Comparison of ENCODE assay signal across 21 mouse cellular contexts in the genomic region with DNA sequence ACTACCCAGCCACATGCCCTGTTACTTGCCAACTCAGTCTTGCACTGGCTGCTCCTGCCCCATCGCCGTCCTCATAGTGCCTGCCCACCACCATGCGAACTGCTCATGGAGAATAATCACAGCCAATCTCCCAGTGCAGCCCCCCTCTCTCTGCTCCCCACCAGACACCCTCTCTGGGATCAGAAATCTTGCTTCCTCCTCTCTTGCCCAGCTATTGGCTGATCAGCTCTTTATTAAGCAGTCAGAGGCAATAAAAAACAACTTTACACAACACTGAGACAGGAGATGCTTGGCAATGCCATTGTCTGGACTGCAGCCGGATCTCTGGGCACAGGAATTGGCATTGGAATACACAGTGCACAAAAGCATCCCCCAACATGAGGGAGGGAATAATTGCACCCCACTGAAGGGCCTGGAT. TPM values are rescaled to one million over a fixed set of nuclear protein-coding genes. Genes with fewer than 3 reads are reported as not detected.
DNase-seq lines count a peak whose midpoint lies in the region; ATAC-seq and TF ChIP-seq lines count a peak whose summit lies in the region.
"Had no signal": no experiment of that assay in that cellular context is flagged by ENCODE, and none has a peak within 500 bp of the region (broad histone marks: within the 10 kb centered on the region; RNA-seq: fewer than 3 reads in every experiment).

No protein-coding gene starts in this region.

- H3K9me3 ChIP-seq in forebrain, embryonic 14.5 days (replicated peaks; ENCODE audit: control insufficient read depth, low read length): no peaks in the 10 kb centered on the region
- H3K9me3 ChIP-seq in forebrain, embryonic 12.5 days: no peaks in the 10 kb centered on the region
- H3K9me3 ChIP-seq in forebrain, embryonic 16.5 days (ENCODE audit: control insufficient read depth, low read length): no peaks in the 10 kb centered on the region
- H3K9me3 ChIP-seq: embryonic facial prominence, embryonic 13.5 days; heart, embryonic 12.5 days; limb, embryonic 13.5 days; liver, embryonic 13.5 days; stomach, embryonic 15.5 days had no signal

- no peak overlapping the region for H3K4me2 ChIP-seq in forebrain, embryonic 14.5 days (ENCODE audit: low read length)
- H3K4me2 ChIP-seq in forebrain, embryonic 12.5 days: no peak overlapping the region
- H3K4me2 ChIP-seq in forebrain, embryonic 16.5 days (ENCODE audit: low read length): no peak overlapping the region
- H3K4me2 ChIP-seq: embryonic facial prominence, embryonic 13.5 days; heart, embryonic 12.5 days; limb, embryonic 13.5 days; liver, embryonic 13.5 days; lung, embryonic 14.5 days; stomach, embryonic 15.5 days had no signal

- H3K27ac ChIP-seq in forebrain, embryonic 14.5 days (ENCODE audit: low read depth, low read length): no peak overlapping the region
- H3K27ac ChIP-seq in forebrain, embryonic 12.5 days: no peak overlapping the region
- no peak overlapping the region for H3K27ac ChIP-seq in layer of hippocampus, adult 2 months
- H3K27ac ChIP-seq in forebrain, embryonic 16.5 days (ENCODE audit: low read length): no peak overlapping the region; the same call in 1 of the 2 replicates
- H3K27ac ChIP-seq: limb, embryonic 13.5 days; liver, embryonic 13.5 days; stomach, embryonic 15.5 days had no signal

- no peaks in the 10 kb centered on the region for H3K36me3 ChIP-seq in forebrain, embryonic 14.5 days (ENCODE audit: control insufficient read depth, insufficient read depth, low read length)
- no peaks in the 10 kb centered on the region for H3K36me3 ChIP-seq in forebrain, embryonic 12.5 days (replicated peaks)
- H3K36me3 ChIP-seq in forebrain, embryonic 16.5 days (ENCODE audit: control insufficient read depth, insufficient read depth): no peaks in the 10 kb centered on the region
- H3K36me3 ChIP-seq: embryonic facial prominence, embryonic 13.5 days; heart, embryonic 12.5 days; limb, embryonic 13.5 days; liver, embryonic 13.5 days; stomach, embryonic 15.5 days had no signal

- no peak overlapping the region for H3K9ac ChIP-seq in forebrain, embryonic 14.5 days (ENCODE audit: low read length)
- H3K9ac ChIP-seq in forebrain, embryonic 12.5 days: no peak overlapping the region
- H3K9ac ChIP-seq in forebrain, embryonic 16.5 days (replicated peaks; ENCODE audit: low read depth, low read length): no peak overlapping the region
- H3K9ac ChIP-seq: embryonic facial prominence, embryonic 13.5 days; heart, embryonic 12.5 days; limb, embryonic 13.5 days; liver, embryonic 13.5 days; lung, embryonic 14.5 days; stomach, embryonic 15.5 days had no signal

- peak; percentile 31 for DNase-seq in forebrain, embryonic 14.5 days (ENCODE audit: low spot score)
- peak; percentile 27 to 47 for DNase-seq in layer of hippocampus, postnatal 10 days (ENCODE audit: low spot score in 2 of 2)
- DNase-seq in layer of hippocampus, adult 2 months (ENCODE audit: low spot score in 2 of 2): no peak
- peak; percentile 10 for DNase-seq in adipocyte (ENCODE audit: low spot score)
- no peak for DNase-seq in gastrocnemius, postnatal 4 days (ENCODE audit: low spot score in 2 of 2)
- DNase-seq: adrenal gland, postnatal 36 days; cerebellum, adult 9-10 months; heart, postnatal 14 days; kidney, adult 9 months; kidney, postnatal 25 days; layer of hippocampus, adult 9-11 months; liver, embryonic 13.5 days; lung, embryonic 14.5 days; lung, postnatal 4 days; thymus, adult 18-20 months had no signal

- H3K4me1 ChIP-seq in forebrain, embryonic 14.5 days (ENCODE audit: control insufficient read depth, insufficient read depth, low read length): no peaks in the 10 kb centered on the region
- no peaks in the 10 kb centered on the region for H3K4me1 ChIP-seq in forebrain, embryonic 12.5 days
- peaks cover 5% of the 10 kb centered on the region for H3K4me1 ChIP-seq in forebrain, embryonic 16.5 days (replicated peaks; ENCODE audit: control insufficient read depth, insufficient read depth, low read length)
- H3K4me1 ChIP-seq: heart, embryonic 12.5 days; stomach, embryonic 15.5 days had no signal

- no peak for TF ChIP-seq CTCF in layer of hippocampus, adult 2 months (conservative IDR thresholded peaks at IDR 0.05)

- 69% methylated on average over 4 of the region's 4 CpGs for WGBS in forebrain, embryonic 14.5 days
- WGBS in forebrain, embryonic 12.5 days: 87% methylated on average over 4 of the region's 4 CpGs
- 50% methylated on average over 4 of the region's 4 CpGs for WGBS in forebrain, embryonic 16.5 days

- ATAC-seq in forebrain, embryonic 14.5 days: peak; percentile 58; the same call in 1 of the 2 replicates
- no peak for ATAC-seq in forebrain, embryonic 12.5 days (ENCODE audit: low FRiP score)
- peak; percentile 92 for ATAC-seq in forebrain, embryonic 16.5 days

- no peak overlapping the region for H3K4me3 ChIP-seq in forebrain, embryonic 14.5 days (ENCODE audit: low read depth, low read length)
- no peak overlapping the region for H3K4me3 ChIP-seq in forebrain, embryonic 12.5 days (replicated peaks)
- H3K4me3 ChIP-seq in layer of hippocampus, adult 2 months: no peak overlapping the region
- no peak overlapping the region for H3K4me3 ChIP-seq in forebrain, embryonic 16.5 days (replicated peaks; ENCODE audit: low read length)
- H3K4me3 ChIP-seq: embryonic facial prominence, embryonic 13.5 days; heart, embryonic 12.5 days; limb, embryonic 13.5 days; liver, embryonic 13.5 days; stomach, embryonic 15.5 days had no signal

- no peaks in the 10 kb centered on the region for H3K27me3 ChIP-seq in forebrain, embryonic 14.5 days (replicated peaks; ENCODE audit: control insufficient read depth, insufficient read depth, low read length)
- H3K27me3 ChIP-seq in forebrain, embryonic 12.5 days: no peaks in the 10 kb centered on the region
- H3K27me3 ChIP-seq in forebrain, embryonic 16.5 days (replicated peaks; ENCODE audit: control insufficient read depth, insufficient read depth, low read length): no peaks in the 10 kb centered on the region
- H3K27me3 ChIP-seq: embryonic facial prominence, embryonic 13.5 days; heart, embryonic 12.5 days; limb, embryonic 13.5 days; stomach, embryonic 15.5 days had no signal

RNA-seq across cellular contexts. Expression of a gene that starts 28.1 kb away (rescaled TPM):
- 2.2 and 2.7 TPM in 2 replicates for polyA plus RNA-seq in forebrain, embryonic 14.5 days (2014; fragmentation: Nextera tagmentation; extraction: Ambion mirVana)
- 5.4 and 8.7 TPM in 2 replicates for polyA plus RNA-seq in forebrain, embryonic 12.5 days (2016; fragmentation: Nextera tagmentation; extraction: Ambion mirVana)
- 1 to 10 TPM; 2.1 to 2.2 TPM for total RNA-seq in layer of hippocampus, postnatal 10 days (2021)
- total RNA-seq in layer of hippocampus, adult 2 months (2021): 1 to 10 TPM; 4.8 to 4.9 TPM
- 1.9 and 2.2 TPM in 2 replicates for polyA plus RNA-seq in forebrain, embryonic 16.5 days (2015; fragmentation: Nextera tagmentation; extraction: Ambion mirVana)
- 10 to 100 TPM; 19.4 to 20.4 TPM for total RNA-seq in gastrocnemius, postnatal 4 days (2021)

Comparison
In these comparisons a context has a peak if more than half of its experiments do, and no peak if none do; other contexts are left out.
1. DNase-seq: peak in forebrain, embryonic 14.5 days (single experiment), layer of hippocampus, postnatal 10 days (2 of 2) and adipocyte (single experiment); none in layer of hippocampus, adult 2 months (0 of 2) and gastrocnemius, postnatal 4 days (0 of 2).